Mouse (Mus musculus): Measurements from ENCODE around the gene Mid1.
"Not testable (repeated sequence)": the region's sequence is repeated elsewhere in the genome, so short reads cannot be mapped to it uniquely, and the experiment has no call there.

Mid1 gene

GRCm38 (mm10) chrX:169986519-169987367 is 301.7 kb downstream of the Mid1 start:
- CTCF ChIA-PET, result not testable (repeated sequence)

- CTCF ChIA-PET, result not testable (repeated sequence)
These were observed 302.4 kb downstream of the Mid1 start for GRCm38 (mm10) chrX:169987368-169987837.

- CTCF ChIA-PET, result not testable (repeated sequence)
These were observed 303.7 kb downstream of the Mid1 start for GRCm38 (mm10) chrX:169988571-169989218.

GRCm38 (mm10) chrX:169989219-169989595 is 304.2 kb downstream of the Mid1 start:
- CTCF ChIA-PET, result not testable (repeated sequence)

- CTCF ChIA-PET, result not testable (repeated sequence)
These were observed 305.0 kb downstream of the Mid1 start for GRCm38 (mm10) chrX:169989691-169990631.

GRCm38 (mm10) chrX:169991128-169991873 is 306.3 kb downstream of the Mid1 start:
- CTCF ChIA-PET, result not testable (repeated sequence)

- CTCF ChIA-PET, result not testable (repeated sequence)
These were observed 307.3 kb downstream of the Mid1 start for GRCm38 (mm10) chrX:169992086-169992930.

GRCm38 (mm10) chrX:169992951-169993547 is 308.1 kb downstream of the Mid1 start:
- CTCF ChIA-PET, result not testable (repeated sequence)

GRCm38 (mm10) chrX:169994011-169994865 is 309.2 kb downstream of the Mid1 start:
- CTCF ChIA-PET, result not testable (repeated sequence)

GRCm38 (mm10) chrX:169994866-169995711 is 310.1 kb downstream of the Mid1 start:
- CTCF ChIA-PET, result not testable (repeated sequence)

- CTCF ChIA-PET, result not testable (repeated sequence)
These were observed 311.0 kb downstream of the Mid1 start for GRCm38 (mm10) chrX:169995909-169996521.

GRCm38 (mm10) chrX:169996926-169997325 is 311.9 kb downstream of the Mid1 start:
- CTCF ChIA-PET, result not testable (repeated sequence)

GRCm38 (mm10) chrX:169997456-169997853 is 312.5 kb downstream of the Mid1 start:
- CTCF ChIA-PET, result not testable (repeated sequence)

GRCm38 (mm10) chrX:169997854-169998456 is 313.0 kb downstream of the Mid1 start:
- CTCF ChIA-PET, result not testable (repeated sequence)

GRCm38 (mm10) chrX:169998559-169999219 is 313.7 kb downstream of the Mid1 start:
- CTCF ChIA-PET, result not testable (repeated sequence)

GRCm38 (mm10) chrX:169999226-169999883 is 314.4 kb downstream of the Mid1 start:
- CTCF ChIA-PET, result not testable (repeated sequence)

Measured in spleen, embryonic (tissue).